Mouse (Mus musculus) spleen, adult 2 months (tissue): Measurements from ENCODE around the gene Gatad2b. TPM values are rescaled to one million over a fixed set of nuclear protein-coding genes. Genes with fewer than 3 reads are reported as not detected.
"Not testable (repeated sequence)": the region's sequence is repeated elsewhere in the genome, so short reads cannot be mapped to it uniquely, and the experiment has no call there.

Experiments
- DNase-seq, 2 experiments: peaks; one replicate each; pipeline versions ENCODE4 v3.0.0 to v3.0.0-alpha.2; 2012 to 2021; ENCODE audit warnings: low spot score in 2 of 2, low read depth in 1 of 2
- H3K27ac ChIP-seq: fragments of 200-500 bp; 2 replicates; pipeline ENCODE4 v1.5.1; 2012; ENCODE audit warnings: low read length, inconsistent platforms; ENCODE audit not compliant: insufficient read depth
- H3K27me3 ChIP-seq: fragments of 200-500 bp; 2 replicates; pipeline ENCODE4 v1.6.1; 2012; ENCODE audit warnings: mild to moderate bottlenecking, moderate library complexity, low read length, inconsistent platforms; ENCODE audit not compliant: control insufficient read depth, insufficient read depth
- H3K36me3 ChIP-seq: fragments of 200-500 bp; 2 replicates; pipeline ENCODE4 v1.6.1; 2012; ENCODE audit warnings: mild to moderate bottlenecking, low read length, inconsistent platforms; ENCODE audit not compliant: control insufficient read depth, insufficient read depth
- H3K4me1 ChIP-seq: fragments of 200-500 bp; 2 replicates; pipeline ENCODE4 v1.6.1; 2011; ENCODE audit warnings: inconsistent platforms; ENCODE audit not compliant: control insufficient read depth, insufficient read depth, insufficient read length
- H3K4me3 ChIP-seq: fragments of 200-500 bp; 2 replicates; pipeline ENCODE4 v1.5.1; 2011; ENCODE audit warnings: mild to moderate bottlenecking, inconsistent platforms; ENCODE audit not compliant: insufficient read depth, insufficient read length; ENCODE audit errors: extremely low read depth
- CTCF ChIP-seq: fragments of 200-500 bp; IDR thresholded peaks from 2 replicates; pipeline ENCODE4 v1.5.1; 2011; ENCODE audit warnings: mild to moderate bottlenecking, inconsistent platforms; ENCODE audit not compliant: insufficient read depth, insufficient read length, insufficient replicate concordance; ENCODE audit errors: extremely low read depth
- POLR2A ChIP-seq: fragments of 200-500 bp; IDR thresholded peaks from 2 replicates; pipeline ENCODE4 v1.6.1; 2011; ENCODE audit warnings: low read depth, low read length, inconsistent platforms
- WGBS: fragments of 180-500 bp; shearing (Covaris S2); methylation state at CpG from one replicate; pipeline ENCODE4 v1.1.7; 2018; 5-methylcytosine and 5-hydroxymethylcytosine counted together
- polyA plus RNA-seq: library from polyadenylated mRNA; depleted of rRNA; stranded (reverse); fragments of >200 nt; gene quantifications from 2 replicates; pipeline ENCODE4 v1.2.3, GENCODE M21; 2012; rRNA removed

Gatad2b gene
- 24.2 and 26.9 TPM in 2 replicates for polyA plus RNA-seq

GRCm38 (mm10) chr3:90292345-90293275 is at the start of gene Gatad2b:
Gatad2b (plus strand) TSS chr3:90293178.
- H3K27me3 ChIP-seq: no peaks in the 10 kb centered on the region
- peak within 1 kb of the TSS; percentile 85 for H3K4me3 ChIP-seq
- peaks cover 8% of the 10 kb centered on the region; the same call in 1 of the 2 replicates for H3K4me1 ChIP-seq
- TF ChIP-seq CTCF (no peak), POLR2A (peak; percentile 31; the same call in 1 of the 2 replicates)
- under 1% methylated on average over 44 of the region's 47 CpGs for WGBS
- H3K36me3 ChIP-seq: no peaks in the 10 kb centered on the region
- peak within 1 kb of the TSS; percentile 91 for H3K27ac ChIP-seq
- DNase-seq: peak; percentile 95 to 100

GRCm38 (mm10) chr3:90245406-90245805 is 47.6 kb upstream of the Gatad2b start:
- TF ChIP-seq POLR2A: no peak
- no peak for TF ChIP-seq CTCF
- H3K4me1 ChIP-seq: peaks cover 11% of the 10 kb centered on the region
- H3K4me3 ChIP-seq: no peak overlapping the region
- H3K27ac ChIP-seq: no peak overlapping the region
- DNase-seq: no peak
- no peaks in the 10 kb centered on the region for H3K27me3 ChIP-seq
- 18% methylated on average over 2 of the region's 2 CpGs for WGBS
- peaks cover 2% of the 10 kb centered on the region; the same call in 1 of the 2 replicates for H3K36me3 ChIP-seq

GRCm38 (mm10) chr3:90247630-90247959 is 45.4 kb upstream of the Gatad2b start:
- Histone ChIP-seq H3K4me3 (peak overlapping the region; percentile 66; the same call in 1 of the 2 replicates), H3K36me3 (peaks cover 7% of the 10 kb centered on the region), H3K27me3 (no peaks in the 10 kb centered on the region), H3K4me1 (peaks cover 7% of the 10 kb centered on the region), H3K27ac (peak overlapping the region; percentile 93)
- DNase-seq: no peak
- no peak for TF ChIP-seq POLR2A
- TF ChIP-seq CTCF: no peak
- 3% methylated on average over 3 of the region's 3 CpGs for WGBS

GRCm38 (mm10) chr3:90247960-90248745 is 44.8 kb upstream of the Gatad2b start, which contains the start of gene Slc39a1:
Slc39a1 (plus strand) TSS chr3:90248172.
- peaks cover 7% of the 10 kb centered on the region for H3K36me3 ChIP-seq
- H3K4me1 ChIP-seq: peaks cover 7% of the 10 kb centered on the region
- peak; percentile 76 to 91 for DNase-seq
- under 1% methylated on average over 44 of the region's 44 CpGs for WGBS
- TF ChIP-seq POLR2A: peak; percentile 66
- no peak for TF ChIP-seq CTCF
- H3K27me3 ChIP-seq: no peaks in the 10 kb centered on the region
- peak within 1 kb of the TSS; percentile 97 for H3K27ac ChIP-seq
- peak within 1 kb of the TSS; percentile 95 for H3K4me3 ChIP-seq

GRCm38 (mm10) chr3:90248746-90249100 is 44.3 kb upstream of the Gatad2b start:
- peak overlapping the region; percentile 97 for H3K27ac ChIP-seq
- 4% methylated on average over 10 of the region's 10 CpGs for WGBS
- no peaks in the 10 kb centered on the region for H3K27me3 ChIP-seq
- TF ChIP-seq CTCF (no peak), POLR2A (no peak)
- peak in 1 of 2 experiments; percentile 27 for DNase-seq
- H3K36me3 ChIP-seq: peaks cover 7% of the 10 kb centered on the region
- H3K4me1 ChIP-seq: peaks cover 7% of the 10 kb centered on the region
- peak overlapping the region; percentile 95 for H3K4me3 ChIP-seq

- TF ChIP-seq CTCF (no peak), POLR2A (no peak)
- Histone ChIP-seq H3K4me3 (no peak overlapping the region), H3K27me3 (no peaks in the 10 kb centered on the region), H3K4me1 (peaks cover 9% of the 10 kb centered on the region; the same call in 1 of the 2 replicates), H3K36me3 (peaks cover 7% of the 10 kb centered on the region), H3K27ac (no peak overlapping the region)
- DNase-seq: no peak
- 86% methylated on average over 6 of the region's 6 CpGs for whole genome bisulfite sequencing
Observed at GRCm38 (mm10) chr3:90250791-90251190, 42.2 kb upstream of the Gatad2b start.

- not testable (repeated sequence) for H3K36me3 ChIP-seq, DNase-seq, H3K27me3 ChIP-seq, H3K4me3 ChIP-seq, H3K27ac ChIP-seq
- peaks cover 11% of the 10 kb centered on the region; the same call in 1 of the 2 replicates for H3K4me1 ChIP-seq
- WGBS: 94% methylated on average over 9 of the region's 12 CpGs
Observed at GRCm38 (mm10) chr3:90251731-90252226, 41.2 kb upstream of the Gatad2b start.

GRCm38 (mm10) chr3:90252659-90253058 is 40.3 kb upstream of the Gatad2b start:
- WGBS: 81% methylated on average over 2 of the region's 2 CpGs
- H3K27ac ChIP-seq, DNase-seq, H3K4me3 ChIP-seq, H3K27me3 ChIP-seq, H3K4me1 ChIP-seq: not testable (repeated sequence)
- H3K36me3 ChIP-seq: peaks cover 12% of the 10 kb centered on the region

- H3K27ac ChIP-seq: not testable (repeated sequence)
Observed at GRCm38 (mm10) chr3:90253174-90253573, 39.8 kb upstream of the Gatad2b start.

More at GRCm38 (mm10) chr3:90253174-90253573, 39.8 kb upstream of the Gatad2b start:
- DNase-seq, H3K4me3 ChIP-seq, H3K27me3 ChIP-seq, H3K4me1 ChIP-seq: not testable (repeated sequence)
- WGBS: 65% methylated on average over 1 of the region's 1 CpGs
- peaks cover 15% of the 10 kb centered on the region for H3K36me3 ChIP-seq
